Mouse (Mus musculus): ENCODE data around the gene Tmprss13. TPM values are rescaled to one million over a fixed set of nuclear protein-coding genes. Genes with fewer than 3 reads are reported as not detected.

The Tmprss13 gene
- total and polyA plus RNA-seq, 3 experiments: not detected

- in situ Hi-C loops (cut with MboI; ENCODE audit: low pct_ligation_motif_present, low pct_unique_long_range_greater_than_20kb, low sequenced_read_pairs): no loop called here
- H3K27ac ChIP-seq (ENCODE audit: insufficient read depth, low read depth): no peak overlapping the region
- H3K9ac ChIP-seq (ENCODE audit: insufficient read depth, low read depth): no peak overlapping the region
- dilution Hi-C loops (cut with MboI; ENCODE audit: extremely low pct_ligation_motif_present, extremely low pct_unique_long_range_greater_than_20kb, low sequenced_read_pairs): no loop called here
- DNase-seq (ENCODE audit: extremely low read depth): no peak
- no peaks in the 10 kb centered on the region for H3K79me2 ChIP-seq (replicated peaks; ENCODE audit: control insufficient read depth, extremely low read depth, insufficient read depth, poor library complexity, severe bottlenecking)
- H3K4me3 ChIP-seq (replicated peaks in 1 of 3; ENCODE audit: low read depth in 2 of 3, low read length in 2 of 3, poor library complexity in 1 of 3): no peak overlapping the region
- H3K4me1 ChIP-seq (ENCODE audit: control insufficient read depth in 1 of 2, insufficient read depth in 2 of 2): no peaks in the 10 kb centered on the region
- H3K27me3 ChIP-seq (replicated peaks): peaks cover 17% of the 10 kb centered on the region
- no peak for TF ChIP-seq HCFC1 (IDR thresholded peaks at IDR 0.05; ENCODE audit: low read depth, low read length)
- no peaks in the 10 kb centered on the region for H3K9me3 ChIP-seq (replicated peaks; ENCODE audit: low read length)
- H3K36me3 ChIP-seq (replicated peaks in 1 of 2; ENCODE audit: control insufficient read depth in 1 of 2, insufficient read depth in 1 of 2, low read length in 1 of 2): no peaks in the 10 kb centered on the region
- H3K4me2 ChIP-seq (ENCODE audit: insufficient read depth, low read depth, poor library complexity, severe bottlenecking): no peak overlapping the region
Measured at GRCm38 (mm10) chr9:45346276-45346675, 27.4 kb downstream of the Tmprss13 start.

GRCm38 (mm10) chr9:45348560-45348959 lies 29.7 kb downstream of the Tmprss13 start:
- H3K79me2 ChIP-seq (replicated peaks; ENCODE audit: control insufficient read depth, extremely low read depth, insufficient read depth, poor library complexity, severe bottlenecking): no peaks in the 10 kb centered on the region
- in situ Hi-C loops (cut with MboI; ENCODE audit: low pct_ligation_motif_present, low pct_unique_long_range_greater_than_20kb, low sequenced_read_pairs): no loop called here
- TF ChIP-seq CTCF (conservative IDR thresholded peaks at IDR 0.05 in 1 of 2, IDR thresholded peaks at IDR 0.05 in 1 of 2; ENCODE audit: low read depth in 2 of 2, low read length in 2 of 2): no peak
- TF ChIP-seq ZC3H11A (IDR thresholded peaks at IDR 0.05; ENCODE audit: low read depth, low read length): no peak
- TF ChIP-seq TBP (conservative IDR thresholded peaks at IDR 0.05; ENCODE audit: low read depth, low read length): no peak
- TF ChIP-seq NRF1 (IDR thresholded peaks at IDR 0.05; ENCODE audit: low read depth, low read length): no peak
- no peak for TF ChIP-seq RAD21 (IDR thresholded peaks at IDR 0.05; ENCODE audit: low read depth, low read length)
- no peak for TF ChIP-seq POLR2AphosphoS2 (IDR thresholded peaks at IDR 0.05; ENCODE audit: low read depth, low read length)
- no peak for TF ChIP-seq IRF4 (IDR thresholded peaks at IDR 0.05; ENCODE audit: low read depth, low read length)
- TF ChIP-seq EP300 (IDR thresholded peaks at IDR 0.05; ENCODE audit: low read length): no peak
- no peak for TF ChIP-seq MAX (IDR thresholded peaks at IDR 0.05; ENCODE audit: low read length)
- no peak overlapping the region for H3K4me3 ChIP-seq (replicated peaks in 1 of 3; ENCODE audit: low read depth in 2 of 3, low read length in 2 of 3, poor library complexity in 1 of 3)
- H3K27me3 ChIP-seq (replicated peaks): peaks cover 14% of the 10 kb centered on the region
- no peak for DNase-seq (ENCODE audit: extremely low read depth)
- H3K9me3 ChIP-seq (replicated peaks; ENCODE audit: low read length): no peaks in the 10 kb centered on the region
- no peak overlapping the region for H3K4me2 ChIP-seq (ENCODE audit: insufficient read depth, low read depth, poor library complexity, severe bottlenecking)
- dilution Hi-C loops (cut with MboI; ENCODE audit: extremely low pct_ligation_motif_present, extremely low pct_unique_long_range_greater_than_20kb, low sequenced_read_pairs): no loop called here
- H3K4me1 ChIP-seq (ENCODE audit: control insufficient read depth in 1 of 2, insufficient read depth in 2 of 2): no peaks in the 10 kb centered on the region
- H3K9ac ChIP-seq (ENCODE audit: insufficient read depth, low read depth): no peak overlapping the region
- no peaks in the 10 kb centered on the region for H3K36me3 ChIP-seq (replicated peaks in 1 of 2; ENCODE audit: control insufficient read depth in 1 of 2, insufficient read depth in 1 of 2, low read length in 1 of 2)
- H3K27ac ChIP-seq (ENCODE audit: insufficient read depth, low read depth): no peak overlapping the region

- TF ChIP-seq JUN (IDR thresholded peaks at IDR 0.05; ENCODE audit: insufficient read depth, low read depth, low read length) (no peak), UBTF (IDR thresholded peaks at IDR 0.05; ENCODE audit: low read depth, low read length) (no peak), POLR2A (IDR thresholded peaks at IDR 0.05; ENCODE audit: low read depth, low read length) (no peak), TCF12 (IDR thresholded peaks at IDR 0.05; ENCODE audit: low read depth, low read length) (no peak), POLR2AphosphoS2 (IDR thresholded peaks at IDR 0.05; ENCODE audit: low read depth, low read length) (no peak), MAZ (IDR thresholded peaks at IDR 0.05; ENCODE audit: low read depth, low read length) (no peak), E2F4 (IDR thresholded peaks at IDR 0.05; ENCODE audit: insufficient replicate concordance, low read depth, low read length) (no peak), MYC (IDR thresholded peaks at IDR 0.05; ENCODE audit: low read depth, low read length) (no peak), NRF1 (IDR thresholded peaks at IDR 0.05; ENCODE audit: low read depth, low read length) (no peak), ZNF384 (IDR thresholded peaks at IDR 0.05; ENCODE audit: low read depth, low read length) (no peak), CHD2 (IDR thresholded peaks at IDR 0.05; ENCODE audit: low read length) (no peak), MXI1 (IDR thresholded peaks at IDR 0.05; ENCODE audit: low read depth, low read length) (no peak), TBP (conservative IDR thresholded peaks at IDR 0.05; ENCODE audit: low read depth, low read length) (no peak), MEF2A (IDR thresholded peaks at IDR 0.05; ENCODE audit: borderline replicate concordance, low read depth, low read length) (no peak), KAT2A (IDR thresholded peaks at IDR 0.05; ENCODE audit: insufficient replicate concordance, low read length) (no peak), ZMIZ1 (IDR thresholded peaks at IDR 0.05; ENCODE audit: low read depth, low read length) (no peak), ZC3H11A (IDR thresholded peaks at IDR 0.05; ENCODE audit: low read depth, low read length) (no peak), HCFC1 (IDR thresholded peaks at IDR 0.05; ENCODE audit: low read depth, low read length) (no peak), RAD21 (IDR thresholded peaks at IDR 0.05; ENCODE audit: low read depth, low read length) (no peak), SIN3A (IDR thresholded peaks at IDR 0.05; ENCODE audit: low read length) (no peak)
- in situ Hi-C loops (cut with MboI; ENCODE audit: low pct_ligation_motif_present, low pct_unique_long_range_greater_than_20kb, low sequenced_read_pairs) (no loop called here), dilution Hi-C loops (cut with MboI; ENCODE audit: extremely low pct_ligation_motif_present, extremely low pct_unique_long_range_greater_than_20kb, low sequenced_read_pairs) (no loop called here)
- peaks cover 17% of the 10 kb centered on the region for H3K27me3 ChIP-seq (replicated peaks)
- no peak overlapping the region for H3K27ac ChIP-seq (ENCODE audit: insufficient read depth, low read depth)
- no peaks in the 10 kb centered on the region for H3K79me2 ChIP-seq (replicated peaks; ENCODE audit: control insufficient read depth, extremely low read depth, insufficient read depth, poor library complexity, severe bottlenecking)
- DNase-seq (ENCODE audit: extremely low read depth): no peak
- H3K4me3 ChIP-seq (replicated peaks in 1 of 3; ENCODE audit: low read depth in 2 of 3, low read length in 2 of 3, poor library complexity in 1 of 3): no peak overlapping the region
- H3K36me3 ChIP-seq (replicated peaks in 1 of 2; ENCODE audit: control insufficient read depth in 1 of 2, insufficient read depth in 1 of 2, low read length in 1 of 2): no peaks in the 10 kb centered on the region
- H3K4me2 ChIP-seq (ENCODE audit: insufficient read depth, low read depth, poor library complexity, severe bottlenecking): no peak overlapping the region
- no peak overlapping the region for H3K9ac ChIP-seq (ENCODE audit: insufficient read depth, low read depth)
- no peaks in the 10 kb centered on the region for H3K4me1 ChIP-seq (ENCODE audit: control insufficient read depth in 1 of 2, insufficient read depth in 2 of 2)
- no peaks in the 10 kb centered on the region for H3K9me3 ChIP-seq (replicated peaks; ENCODE audit: low read length)
Measured at GRCm38 (mm10) chr9:45349181-45349580, 30.3 kb downstream of the Tmprss13 start.

All from CH12.LX (cell line).